Comparison of ENCODE assay signal across 13 mouse cellular contexts in genomic region chrX:74067891-74068290, GRCm38 (mm10). TPM values are rescaled to one million over a fixed set of nuclear protein-coding genes. Genes with fewer than 3 reads are reported as not detected.
A peak's percentile ranks its signal among the peaks of the same experiment; 100 is the strongest.
DNase-seq lines count a peak whose midpoint lies in the region; ATAC-seq and TF ChIP-seq lines count a peak whose summit lies in the region.
"Had no signal": no experiment of that assay in that cellular context is flagged by ENCODE, and none has a peak within 500 bp of the region (broad histone marks: within the 10 kb centered on the region; RNA-seq: fewer than 3 reads in every experiment).

No protein-coding gene starts in this region.

- no peak for TF ChIP-seq CTCF in lung, postnatal 0 days (IDR thresholded peaks at IDR 0.05)

- H3K9ac ChIP-seq in lung, postnatal 0 days (replicated peaks; ENCODE audit: low read depth), result no peak overlapping the region
- H3K9ac ChIP-seq: heart, embryonic 13.5 days; lung, embryonic 14.5 days; neural tube, embryonic 12.5 days had no signal

- no peak overlapping the region for H3K27ac ChIP-seq in lung, postnatal 0 days (ENCODE audit: low read length)
- H3K27ac ChIP-seq: heart, embryonic 13.5 days; neural tube, embryonic 12.5 days had no signal

- DNase-seq in adrenal gland, adult (ENCODE audit: inconsistent age in 2 of 2, low spot score in 1 of 2), result peak; percentile 41 to 69
- no peak for DNase-seq in adrenal gland, postnatal 4 days (ENCODE audit: low spot score in 2 of 2)
- peak; percentile 7 for DNase-seq in lung, postnatal 14 days
- no peak for DNase-seq in lung, postnatal 0 days (ENCODE audit: low spot score)
- peak; percentile 61 for DNase-seq in gastrocnemius, postnatal 10 days
- peak; percentile 7 to 20 for DNase-seq in right cerebral cortex, adult 2 months (ENCODE audit: low spot score in 2 of 2)
- no peak for DNase-seq in spleen, adult 18-20 months
- DNase-seq: lung, embryonic 14.5 days; thymus, postnatal 25 days had no signal

- H3K4me3 ChIP-seq in lung, postnatal 0 days (ENCODE audit: low read depth, low read length), result no peak overlapping the region
- H3K4me3 ChIP-seq: heart, embryonic 13.5 days; neural tube, embryonic 12.5 days had no signal

- no peaks in the 10 kb centered on the region for H3K4me1 ChIP-seq in lung, postnatal 0 days (ENCODE audit: insufficient read depth, low read depth, low read length)
- H3K4me1 ChIP-seq: neural tube, embryonic 12.5 days had no signal

- WGBS in lung, postnatal 0 days, result 71% methylated on average over 9 of the region's 9 CpGs

- H3K27me3 ChIP-seq in lung, postnatal 0 days (replicated peaks; ENCODE audit: insufficient read depth, low read length), result no peaks in the 10 kb centered on the region
- H3K27me3 ChIP-seq: heart, embryonic 13.5 days; neural tube, embryonic 12.5 days had no signal

- no peaks in the 10 kb centered on the region for H3K36me3 ChIP-seq in lung, postnatal 0 days (ENCODE audit: insufficient read depth, low read length)
- H3K36me3 ChIP-seq: heart, embryonic 13.5 days; neural tube, embryonic 12.5 days had no signal

- H3K4me2 ChIP-seq in lung, postnatal 0 days (replicated peaks; ENCODE audit: low read depth, low read length), result no peak overlapping the region
- H3K4me2 ChIP-seq: heart, embryonic 13.5 days; lung, embryonic 14.5 days; neural tube, embryonic 12.5 days had no signal

- no peak for TF ChIP-seq EP300 in lung, postnatal 0 days (IDR thresholded peaks at IDR 0.05)

- ATAC-seq in lung, postnatal 0 days, result no peak
- no peak for ATAC-seq in CD4-positive, CD25-positive, alpha-beta regulatory T cell, adult 4 months
- ATAC-seq: Patski had no signal

- no peaks in the 10 kb centered on the region for H3K9me3 ChIP-seq in lung, postnatal 0 days (ENCODE audit: low read length)
- H3K9me3 ChIP-seq: heart, embryonic 13.5 days; neural tube, embryonic 12.5 days had no signal

RNA-seq across cellular contexts. Expression of gene Irak1, which starts 44.2 kb away (rescaled TPM):
- 100 to 1,000 TPM; 127 to 128 TPM for total RNA-seq in adrenal gland, postnatal 4 days (2021)
- 39.4 and 39.5 TPM in 2 replicates for polyA plus RNA-seq in lung, postnatal 0 days (2015; fragmentation: Nextera tagmentation; extraction: Ambion mirVana)
- total RNA-seq in gastrocnemius, postnatal 10 days (2021), result 10 to 100 TPM; 44.3 to 52.2 TPM
- 10 to 100 TPM; 19.8 to 23.1 TPM for polyA plus RNA-seq in CD4-positive, CD25-positive, alpha-beta regulatory T cell, adult 4 months (2017; shearing (Covaris generic))

RNA-seq across cellular contexts. Expression of gene Opn1mw, which starts 59.4 kb away (rescaled TPM):
- total RNA-seq in adrenal gland, postnatal 4 days (2021), result not detected
- not detected in 2 replicates for polyA plus RNA-seq in lung, postnatal 0 days (2015; fragmentation: Nextera tagmentation; extraction: Ambion mirVana)
- total RNA-seq in gastrocnemius, postnatal 10 days (2021), result not detected
- polyA plus RNA-seq in CD4-positive, CD25-positive, alpha-beta regulatory T cell, adult 4 months (2017; shearing (Covaris generic)), result not detected
- polyA plus RNA-seq: heart, embryonic 13.5 days; lung, embryonic 14.5 days; neural tube, embryonic 12.5 days had no signal

Comparison
In these comparisons a context has a peak if more than half of its experiments do, and no peak if none do; other contexts are left out.
1. DNase-seq: peak in adrenal gland, adult (2 of 2), lung, postnatal 14 days (single experiment), gastrocnemius, postnatal 10 days (single experiment) and right cerebral cortex, adult 2 months (2 of 2); none in adrenal gland, postnatal 4 days (0 of 2), lung, postnatal 0 days (single experiment) and spleen, adult 18-20 months (0 of 2).